Mouse (Mus musculus): ENCODE measurements around the gene Xrra1.
"Not testable (repeated sequence)": the region's sequence is repeated elsewhere in the genome, so short reads cannot be mapped to it uniquely, and the experiment has no call there.

Gene Xrra1

DNA sequence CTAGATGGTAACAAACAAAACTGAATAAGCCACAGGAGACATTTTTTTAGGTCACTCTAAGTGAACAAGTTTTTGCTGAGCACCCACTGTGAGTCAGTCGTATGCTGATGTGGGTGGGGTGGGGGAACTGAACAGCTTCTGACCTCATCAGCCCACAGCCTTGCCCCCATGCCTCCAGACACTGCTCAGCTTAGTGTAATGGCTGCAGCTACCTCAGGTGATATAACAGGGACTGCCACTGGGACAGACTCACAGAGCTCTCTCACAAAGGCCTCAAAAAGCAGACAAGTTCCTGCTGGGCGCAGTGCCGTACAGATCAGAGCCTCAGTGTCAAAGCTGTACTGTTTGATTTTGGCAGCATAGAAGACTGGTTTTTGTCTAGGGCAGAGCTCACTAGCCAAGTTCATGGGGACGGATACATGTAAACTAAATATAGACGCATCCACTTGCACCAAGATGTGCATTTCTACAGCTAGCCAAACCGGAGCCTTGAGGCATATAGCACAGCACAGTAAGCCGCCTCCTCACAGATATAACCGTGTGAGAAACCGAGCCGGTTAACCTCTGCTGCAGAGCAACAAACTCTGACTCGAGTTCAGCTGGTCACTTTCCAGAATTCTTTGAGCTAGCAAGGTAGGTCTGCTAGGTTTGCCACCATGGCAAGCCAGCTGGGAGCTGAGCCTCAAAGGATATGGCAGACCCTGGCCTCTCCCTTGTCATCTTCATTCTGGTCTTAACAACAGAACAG lies 44.2 kb downstream of the Xrra1 start:
- no peak for DNase-seq

- peak; percentile 64 for DNase-seq
Measured at GRCm38 (mm10) chr7:99904421-99905005, 45.6 kb downstream of the Xrra1 start.

DNA sequence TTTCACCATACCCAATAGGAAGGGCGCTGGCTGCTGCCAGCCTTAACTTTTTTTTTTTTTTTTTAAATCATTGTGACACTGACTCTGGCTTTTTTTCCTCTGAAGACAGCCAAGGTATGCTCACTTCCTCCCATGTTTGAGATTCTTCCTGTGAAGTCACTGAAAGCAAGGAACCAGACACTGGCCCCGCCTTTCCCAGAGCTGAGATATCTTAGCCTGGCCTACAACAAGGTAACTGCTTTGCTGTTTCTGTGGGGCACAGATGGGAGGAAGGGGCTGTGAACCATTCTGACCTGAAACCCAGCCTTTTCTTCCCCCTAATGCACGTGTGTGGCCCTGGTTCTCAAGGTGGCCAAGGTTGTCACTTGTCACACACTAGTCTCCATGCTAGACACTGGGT lies 47.4 kb downstream of the Xrra1 start:
- no peak for DNase-seq

DNA sequence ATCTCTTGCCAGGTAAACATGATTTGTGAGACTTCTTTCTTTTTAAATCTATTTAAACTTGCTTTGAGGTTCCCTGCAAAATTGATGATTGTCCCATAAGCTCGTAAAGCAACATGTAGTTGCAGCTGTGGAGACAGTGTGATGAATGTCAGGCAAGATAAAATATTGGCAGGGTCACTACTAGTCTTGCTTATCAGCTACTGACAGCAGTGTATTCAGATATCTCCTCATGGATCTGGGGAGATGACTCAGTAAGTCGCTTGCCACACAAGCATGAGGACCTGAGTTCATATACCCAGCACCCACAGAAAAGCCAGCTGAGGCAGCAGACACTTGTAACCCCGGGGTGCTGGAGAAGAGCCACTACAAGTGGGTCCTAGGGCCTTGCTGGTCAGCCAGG lies 48.5 kb downstream of the Xrra1 start:
- no peak for DNase-seq

DNA sequence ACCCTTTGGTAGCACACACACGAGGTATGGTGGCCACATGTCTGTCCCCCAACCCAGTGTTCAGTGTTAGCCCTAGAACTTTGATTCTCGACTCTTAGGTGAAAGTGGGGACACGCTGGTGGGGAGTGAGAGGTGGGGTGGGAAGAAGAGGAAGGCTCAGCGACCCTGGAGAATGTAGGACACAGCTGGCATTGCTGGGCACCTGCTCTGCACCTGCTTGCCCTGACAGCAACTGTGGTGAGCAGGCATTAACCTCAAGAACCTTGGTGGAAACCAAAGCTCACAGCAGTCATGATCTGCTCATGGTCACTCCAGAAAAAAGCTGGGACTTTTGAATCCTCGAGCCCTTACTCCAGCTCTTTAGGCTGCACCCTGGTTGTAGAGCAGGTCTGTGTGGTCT lies 52.1 kb downstream of the Xrra1 start:
- DNase-seq: no peak

DNA sequence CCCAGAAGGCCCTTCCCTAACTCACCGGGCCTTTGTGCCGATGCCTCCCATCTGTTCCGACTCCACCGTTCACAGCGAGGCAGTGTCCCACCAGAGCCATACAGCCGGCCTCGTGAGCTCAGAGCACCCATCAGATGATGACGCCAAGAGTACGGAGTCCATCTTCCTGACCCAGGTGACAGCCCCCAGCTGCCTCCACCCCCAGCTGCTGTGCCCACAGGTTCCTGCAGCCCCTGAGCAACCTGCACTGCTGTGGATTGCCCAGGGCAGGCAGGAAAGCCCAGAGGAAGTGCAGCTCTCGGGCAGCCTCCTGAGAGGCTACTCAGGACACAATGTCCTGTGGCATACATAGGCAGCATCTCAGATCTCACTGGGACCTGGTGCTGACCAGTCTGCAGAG lies 55.4 kb downstream of the Xrra1 start:
- no peak for DNase-seq

GRCm38 (mm10) chr7:99915511-99915910 lies 56.6 kb downstream of the Xrra1 start:
- DNase-seq: no peak

GRCm38 (mm10) chr7:99916741-99917319 lies 57.9 kb downstream of the Xrra1 start:
- peak; percentile 76 for DNase-seq

DNA sequence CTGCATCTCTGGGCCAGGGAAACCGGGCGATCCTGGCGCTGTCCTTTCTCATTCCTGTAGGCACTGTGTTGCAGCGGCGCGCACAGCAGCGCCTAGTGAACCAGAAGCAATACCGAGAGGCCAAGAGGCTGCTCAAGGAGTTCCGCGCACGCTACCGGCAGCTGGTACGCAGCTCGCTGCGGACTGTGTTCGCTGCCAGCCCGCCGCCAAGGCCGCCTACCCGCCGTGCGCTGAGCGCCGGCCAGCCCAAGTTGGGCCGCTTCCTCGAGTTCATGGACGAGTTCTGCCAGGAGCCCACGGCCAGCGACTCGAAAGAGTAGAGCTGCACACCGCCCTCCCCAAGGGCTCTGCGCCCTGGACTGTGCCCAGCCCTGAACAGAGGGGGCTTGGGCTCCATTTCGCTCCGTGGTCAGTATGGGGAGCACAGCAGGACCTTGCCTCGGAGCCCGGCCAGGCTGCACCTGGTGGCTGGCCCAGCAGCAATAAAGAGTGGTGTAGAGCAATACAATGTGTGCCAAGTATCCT lies 58.5 kb downstream of the Xrra1 start:
- DNase-seq: peak; percentile 68

DNA sequence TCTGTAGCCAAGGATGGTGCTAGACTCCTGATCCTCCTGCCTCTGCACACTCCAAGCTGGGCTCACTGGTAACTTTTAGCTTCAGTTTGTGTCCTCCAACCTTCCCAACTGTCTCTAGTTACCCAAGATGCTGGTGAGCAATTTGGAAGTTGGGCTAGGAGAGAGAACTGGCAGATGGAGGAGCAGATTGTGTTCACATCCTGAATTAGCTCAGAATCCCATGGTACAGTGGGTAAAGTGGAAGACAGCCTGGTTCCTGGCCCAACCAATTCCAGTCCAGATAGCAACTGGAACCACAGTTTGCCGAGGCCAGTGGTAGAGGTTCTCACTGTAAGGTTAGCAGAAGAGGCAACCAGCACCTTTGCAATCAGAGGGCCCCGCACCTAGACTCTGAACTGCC lies 60.2 kb downstream of the Xrra1 start:
- no peak for DNase-seq

DNA sequence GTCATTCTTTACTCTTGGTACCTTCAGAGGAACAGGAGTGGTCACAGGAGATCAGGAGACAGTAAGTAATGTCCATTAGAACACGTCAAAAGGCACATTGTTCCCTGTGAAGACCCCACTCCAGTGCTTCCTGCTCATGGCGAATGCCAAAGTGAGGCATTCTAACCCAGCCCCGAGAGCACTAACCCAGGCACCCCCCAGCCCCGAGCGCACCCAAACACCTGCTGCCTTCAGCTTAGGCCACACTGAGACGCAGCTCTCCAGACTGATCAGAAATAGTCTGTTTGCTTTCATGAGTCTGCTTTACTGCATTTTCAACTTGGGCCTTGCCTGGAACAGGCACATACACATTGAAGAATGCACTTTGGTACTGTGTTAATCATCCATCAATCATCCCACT lies 61.1 kb downstream of the Xrra1 start:
- DNase-seq: no peak

DNA sequence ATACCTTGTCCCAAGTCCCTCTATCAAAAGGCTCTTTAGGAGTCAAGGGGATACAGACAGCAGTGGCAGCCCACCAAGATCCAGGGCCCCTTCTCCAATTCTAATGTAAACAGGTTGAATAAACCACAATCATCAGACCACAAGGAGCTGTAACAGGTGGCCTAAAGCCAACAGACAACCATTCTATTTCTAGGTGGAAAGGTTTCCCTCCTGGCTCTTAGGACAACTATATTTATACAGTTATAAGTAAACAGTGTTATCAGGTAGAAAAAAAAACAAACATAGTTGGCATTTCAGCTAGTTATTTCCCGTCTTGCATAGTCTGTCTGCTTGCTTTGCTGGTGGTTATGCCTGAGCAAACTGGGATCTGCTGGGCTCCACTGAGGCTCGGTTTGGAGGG lies 61.5 kb downstream of the Xrra1 start:
- no peak for DNase-seq

GRCm38 (mm10) chr7:99926916-99927714 lies 68.2 kb downstream of the Xrra1 start:
- DNase-seq: peak; percentile 74

DNA sequence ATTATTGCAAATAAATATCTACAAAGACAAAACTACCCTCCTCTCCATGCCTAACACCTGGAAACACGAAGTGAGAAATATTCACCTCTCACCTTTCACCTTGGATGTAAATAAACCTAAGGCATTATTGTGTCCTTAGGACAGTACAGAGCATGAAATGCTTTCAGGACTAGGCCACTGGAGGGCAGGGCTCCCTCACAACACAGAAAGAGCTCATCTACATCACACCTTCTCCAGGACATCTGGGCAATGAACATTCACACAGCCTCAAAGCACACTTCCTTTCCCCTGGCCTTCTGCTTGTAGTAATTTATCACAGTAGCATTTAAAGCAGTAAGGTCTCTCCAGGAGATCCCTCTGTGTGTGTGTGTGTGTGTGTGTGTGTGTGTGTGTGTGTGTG lies 76.8 kb downstream of the Xrra1 start:
- peak; percentile 17 for DNase-seq

DNA sequence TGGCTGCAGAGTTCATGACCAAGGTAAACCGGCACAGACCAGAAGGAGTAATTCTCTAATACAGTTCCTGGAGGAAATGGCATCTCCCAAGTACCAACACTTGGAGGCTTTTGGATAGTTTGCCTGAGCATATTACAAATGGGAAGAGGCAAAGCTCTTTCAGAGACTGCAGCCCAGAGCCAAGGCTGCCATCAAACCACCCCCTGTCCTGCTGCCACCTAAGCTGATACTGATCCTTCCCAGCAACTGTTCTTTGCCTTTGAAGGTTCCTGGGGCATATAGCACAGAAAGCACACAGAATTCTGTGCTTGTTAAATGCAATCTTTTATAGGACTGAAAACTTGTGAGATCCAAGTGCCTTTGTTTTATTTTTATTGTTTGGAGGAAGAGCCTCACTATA lies 81.8 kb downstream of the Xrra1 start:
- no peak for DNase-seq

GRCm38 (mm10) chr7:99944520-99944919 lies 85.6 kb downstream of the Xrra1 start:
- DNase-seq: no peak

DNA sequence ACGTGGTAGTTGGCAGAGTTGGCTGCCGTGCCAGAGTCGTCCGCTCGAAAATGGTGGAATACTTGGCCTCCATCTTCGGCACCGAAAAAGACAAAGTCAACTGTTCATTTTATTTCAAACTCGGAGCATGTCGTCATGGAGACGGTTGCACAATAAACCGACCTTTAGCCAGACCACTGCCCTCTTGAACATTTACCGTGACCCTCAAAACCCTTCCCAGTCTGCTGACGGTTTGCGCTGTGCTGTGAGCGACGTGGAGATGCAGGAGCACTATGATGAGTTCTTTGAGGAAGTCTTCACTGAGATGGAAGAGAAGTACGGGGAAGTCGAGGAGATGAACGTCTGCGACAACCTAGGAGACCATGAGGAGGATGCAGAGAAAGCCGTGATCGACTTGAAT lies 86.1 kb downstream of the Xrra1 start:
- DNase-seq: not testable (repeated sequence)

DNA sequence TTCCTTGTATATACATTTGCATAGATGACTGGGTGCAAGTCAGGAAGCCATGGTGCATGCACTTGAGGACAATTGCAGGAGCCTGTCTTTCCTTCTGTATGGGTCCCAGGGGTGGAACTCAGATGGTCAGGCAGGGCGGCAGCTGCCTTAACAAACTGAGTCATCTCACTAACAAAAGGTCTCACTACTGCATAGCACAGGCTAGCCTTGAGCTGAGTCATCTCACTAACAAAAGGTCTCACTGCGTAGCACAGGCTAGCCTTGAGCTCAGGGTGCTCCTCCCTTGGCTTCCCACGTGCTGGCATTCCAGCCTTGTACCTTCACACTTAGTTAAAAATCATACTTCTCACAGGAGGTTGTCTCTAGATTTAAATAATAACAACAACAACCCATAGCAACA lies 87.0 kb downstream of the Xrra1 start:
- no peak for DNase-seq

DNA sequence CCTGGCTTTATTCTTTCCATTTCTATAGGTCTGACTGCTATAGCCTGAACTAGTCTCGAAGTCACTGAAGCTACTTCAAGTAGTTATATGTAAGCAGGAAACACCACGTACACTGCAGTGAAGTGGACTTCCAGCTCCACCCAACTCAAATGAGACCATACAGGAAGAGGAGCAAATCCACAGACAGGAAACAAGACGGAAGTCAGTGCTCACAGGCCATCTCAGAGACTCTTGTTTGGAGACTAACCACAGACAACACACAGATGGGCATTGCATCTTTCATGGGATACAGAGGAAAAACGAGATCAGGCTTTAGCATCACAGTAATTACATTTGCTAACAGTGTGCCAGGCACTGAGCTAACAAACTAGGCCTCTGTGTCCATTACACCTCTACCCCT lies 87.4 kb downstream of the Xrra1 start:
- DNase-seq: no peak

DNA sequence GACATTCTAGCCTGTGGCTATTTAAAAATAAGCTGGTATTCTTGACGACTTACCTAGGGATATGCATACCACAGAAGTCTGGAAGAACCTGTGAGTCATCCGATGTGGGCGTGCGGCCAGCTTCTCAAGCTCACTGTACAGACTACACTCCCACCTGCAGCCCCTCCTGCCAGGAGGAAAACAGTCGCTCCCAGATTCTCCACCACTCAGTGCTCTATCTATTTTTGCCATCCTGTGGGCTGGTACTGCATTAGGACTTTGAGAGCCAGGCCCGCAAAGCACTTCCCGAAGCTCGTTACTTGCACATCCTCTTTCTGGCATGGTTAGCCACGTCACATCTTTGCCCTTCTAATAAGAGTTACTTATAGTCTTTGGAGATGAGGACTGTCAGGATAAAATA lies 88.4 kb downstream of the Xrra1 start:
- DNase-seq: no peak

GRCm38 (mm10) chr7:99953442-99954098 lies 94.7 kb downstream of the Xrra1 start:
- no peak for DNase-seq

GRCm38 (mm10) chr7:99954212-99954611 lies 95.3 kb downstream of the Xrra1 start:
- DNase-seq: no peak

DNA sequence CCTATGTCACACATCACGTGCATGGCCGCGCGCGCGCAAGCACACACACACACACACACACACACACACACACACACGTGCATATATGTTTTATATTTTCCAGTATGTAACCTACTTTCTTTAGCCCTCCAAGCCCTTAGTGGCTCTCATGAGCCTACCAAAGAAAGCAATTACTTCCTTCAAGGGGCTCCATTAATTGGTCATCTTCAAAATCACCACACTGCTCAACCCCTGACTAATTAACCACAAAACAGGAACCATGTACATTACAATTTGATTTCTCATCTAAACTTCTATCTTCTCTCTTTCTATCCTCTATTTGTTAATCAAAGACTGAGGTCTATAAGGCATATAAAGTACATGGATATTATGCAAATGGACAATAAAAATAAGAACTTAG lies 97.2 kb downstream of the Xrra1 start:
- DNase-seq: no peak
